Mouse (Mus musculus) MEL (cell line): ENCODE results near the gene Lrpap1.

Source experiments
- CTCF ChIP-seq, 3 experiments: IDR thresholded peaks in 2 of 3; conservative IDR thresholded peaks in 1 of 3; 2 replicates each; pipeline ENCODE4 v1.5.1; 2011 to 2012; ENCODE audit warnings: low read length in 3 of 3, low read depth in 2 of 3, mild to moderate bottlenecking in 2 of 3, improper control_type of control experiment in 1 of 3, inconsistent platforms in 1 of 3, mixed read lengths in 1 of 3, moderate library complexity in 1 of 3; ENCODE audit not compliant: control insufficient read depth in 1 of 3, insufficient read depth in 1 of 3, poor library complexity in 1 of 3, severe bottlenecking in 1 of 3
- E2F4 ChIP-seq: IDR thresholded peaks from 2 replicates; pipeline ENCODE4 v1.6.1; 2011; ENCODE audit warnings: low read depth, low read length, improper control_type of control experiment, borderline replicate concordance
- EP300 ChIP-seq, 2 experiments: IDR thresholded peaks; 2 replicates each; pipeline ENCODE4 v1.6.1; 2011; ENCODE audit warnings: improper control_type of control experiment in 2 of 2, low read length in 2 of 2, low read depth in 1 of 2, mild to moderate bottlenecking in 1 of 2
- GABPA ChIP-seq: IDR thresholded peaks from 2 replicates; pipeline ENCODE4 v1.6.1; 2012; ENCODE audit warnings: low read depth, mild to moderate bottlenecking, inconsistent platforms, low read length, improper control_type of control experiment, moderate library complexity
- MYC ChIP-seq: IDR thresholded peaks from 2 replicates; pipeline ENCODE4 v1.6.1; 2011; ENCODE audit warnings: low read depth, mild to moderate bottlenecking, low read length, improper control_type of control experiment, moderate library complexity
- NRF1 ChIP-seq: IDR thresholded peaks from 2 replicates; pipeline ENCODE4 v1.6.1; 2014; ENCODE audit warnings: low read depth, mild to moderate bottlenecking, inconsistent platforms, low read length, improper control_type of control experiment, moderate library complexity; ENCODE audit not compliant: poor library complexity, insufficient read depth, severe bottlenecking
- SIN3A ChIP-seq: IDR thresholded peaks from 2 replicates; pipeline ENCODE4 v1.6.1; 2012; ENCODE audit warnings: low read length, improper control_type of control experiment, inconsistent platforms
- TAL1 ChIP-seq: IDR thresholded peaks from 2 replicates; pipeline ENCODE4 v1.6.1; 2012; ENCODE audit warnings: mild to moderate bottlenecking, inconsistent platforms, low read length, moderate library complexity, mixed read lengths

GRCm38 (mm10) chr5:35057582-35057981 is 48.0 kb downstream of the Lrpap1 start:
- no peak for TF ChIP-seq CTCF (IDR thresholded peaks at IDR 0.05 in 2 of 3, conservative IDR thresholded peaks at IDR 0.05 in 1 of 3; ENCODE audit: control insufficient read depth in 1 of 3, insufficient read depth in 1 of 3, low read depth in 2 of 3, low read length in 3 of 3, poor library complexity in 1 of 3, severe bottlenecking in 1 of 3)
- TF ChIP-seq TAL1 = no peak
- no peak for TF ChIP-seq NRF1
- TF ChIP-seq GABPA = no peak
- TF ChIP-seq EP300 (IDR thresholded peaks at IDR 0.05; ENCODE audit: low read depth in 1 of 2, low read length in 2 of 2) = no peak
- TF ChIP-seq SIN3A = no peak
- TF ChIP-seq E2F4 = no peak
- TF ChIP-seq MYC = no peak
